Mouse (Mus musculus): ENCODE data around the gene Epn2. TPM values are rescaled to one million over a fixed set of nuclear protein-coding genes. Genes with fewer than 3 reads are reported as not detected.

The Epn2 gene
- total and polyA plus RNA-seq, 2 experiments from 2014 or later, result 68.9 to 77.3 TPM

DNA sequence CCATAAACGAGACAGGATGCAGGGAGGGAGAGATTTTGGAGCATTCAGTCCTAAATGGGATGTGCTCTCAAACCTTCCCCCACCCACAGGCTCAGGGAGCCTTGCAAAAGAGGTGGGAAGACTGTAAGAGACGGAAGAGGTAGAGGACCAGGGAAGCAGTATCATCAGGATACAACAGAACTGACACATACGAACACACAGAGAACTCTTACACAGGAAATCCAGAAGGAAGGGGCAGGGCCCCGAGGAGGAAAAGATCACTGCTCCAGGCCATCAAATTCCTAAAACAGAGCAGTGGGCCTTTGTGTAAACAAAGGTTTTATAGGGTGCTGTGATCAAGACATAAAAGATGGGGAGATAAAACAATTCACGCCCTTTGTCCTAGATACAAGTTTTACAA lies 34.9 kb upstream of the Epn2 start:
- Histone ChIP-seq H3K4me1 (ENCODE audit: insufficient read depth) (peaks cover 3% of the 10 kb centered on the region; the same call in 1 of the 2 replicates), H3K27me3 (ENCODE audit: insufficient read depth, low read length) (no peaks in the 10 kb centered on the region), H3K9ac (no peak overlapping the region), H3K27ac (ENCODE audit: low read depth, low read length) (no peak overlapping the region), H3K36me3 (ENCODE audit: insufficient read depth) (no peaks in the 10 kb centered on the region), H3K4me2 (ENCODE audit: low read depth) (no peak overlapping the region), H3K4me3 (ENCODE audit: low read depth, low read length) (no peak overlapping the region), H3K9me3 (ENCODE audit: low read length) (no peaks in the 10 kb centered on the region)
- TF ChIP-seq CTCF (IDR thresholded peaks at IDR 0.05; ENCODE audit: low read depth), result no peak
- ATAC-seq, result no peak
- WGBS, result 77% methylated on average over 5 of the region's 5 CpGs
- DNase-seq, result no peak

DNA sequence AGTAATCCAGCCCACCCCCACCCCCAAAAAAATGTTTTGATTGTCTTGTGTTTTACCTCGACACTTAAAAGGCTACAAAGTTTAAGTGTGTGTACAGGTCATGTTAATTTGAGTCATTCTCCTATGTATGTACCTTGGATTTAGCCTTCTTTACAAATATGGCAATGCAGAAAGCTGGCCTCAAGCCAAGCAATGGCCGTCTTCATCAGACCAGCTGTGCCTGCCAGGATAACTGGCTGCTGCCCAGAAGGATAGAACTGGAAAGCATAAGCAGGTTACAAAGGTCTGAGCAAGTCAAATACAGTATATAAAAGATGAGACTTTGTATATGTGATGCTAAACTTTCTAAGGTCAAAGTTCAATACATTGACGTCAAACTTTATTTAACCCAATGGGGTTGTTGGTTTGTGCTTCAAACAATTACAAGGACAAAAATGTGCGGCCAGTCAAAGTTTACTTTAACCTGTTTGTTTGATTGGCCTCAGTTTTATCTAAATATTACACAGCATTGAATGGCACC lies 32.7 kb upstream of the Epn2 start:
- no peak overlapping the region for H3K9ac ChIP-seq
- H3K27ac ChIP-seq (ENCODE audit: low read depth, low read length), result no peak overlapping the region
- H3K9me3 ChIP-seq (ENCODE audit: low read length), result no peaks in the 10 kb centered on the region
- peaks cover 3% of the 10 kb centered on the region; the same call in 1 of the 2 replicates for H3K4me1 ChIP-seq (ENCODE audit: insufficient read depth)
- DNase-seq, result no peak
- no peak for ATAC-seq
- no peaks in the 10 kb centered on the region for H3K36me3 ChIP-seq (ENCODE audit: insufficient read depth)
- no peak overlapping the region for H3K4me3 ChIP-seq (ENCODE audit: low read depth, low read length)
- WGBS, result 75% methylated on average over 4 of the region's 4 CpGs
- TF ChIP-seq CTCF (IDR thresholded peaks at IDR 0.05; ENCODE audit: low read depth), result no peak
- H3K4me2 ChIP-seq (ENCODE audit: low read depth), result no peak overlapping the region
- H3K27me3 ChIP-seq (ENCODE audit: insufficient read depth, low read length), result no peaks in the 10 kb centered on the region

GRCm38 (mm10) chr11:61611197-61611596 lies 31.7 kb upstream of the Epn2 start:
- WGBS, result 86% methylated on average over 3 of the region's 3 CpGs
- peaks cover 3% of the 10 kb centered on the region; the same call in 1 of the 2 replicates for H3K4me1 ChIP-seq (ENCODE audit: insufficient read depth)
- DNase-seq, result no peak
- no peaks in the 10 kb centered on the region for H3K36me3 ChIP-seq (ENCODE audit: insufficient read depth)
- no peaks in the 10 kb centered on the region for H3K27me3 ChIP-seq (ENCODE audit: insufficient read depth, low read length)
- no peak overlapping the region for H3K4me3 ChIP-seq (ENCODE audit: low read depth, low read length)
- no peaks in the 10 kb centered on the region for H3K9me3 ChIP-seq (ENCODE audit: low read length)
- H3K27ac ChIP-seq (ENCODE audit: low read depth, low read length), result no peak overlapping the region
- H3K9ac ChIP-seq, result no peak overlapping the region
- H3K4me2 ChIP-seq (ENCODE audit: low read depth), result no peak overlapping the region
- no peak for TF ChIP-seq CTCF (IDR thresholded peaks at IDR 0.05; ENCODE audit: low read depth)
- no peak for ATAC-seq

DNA sequence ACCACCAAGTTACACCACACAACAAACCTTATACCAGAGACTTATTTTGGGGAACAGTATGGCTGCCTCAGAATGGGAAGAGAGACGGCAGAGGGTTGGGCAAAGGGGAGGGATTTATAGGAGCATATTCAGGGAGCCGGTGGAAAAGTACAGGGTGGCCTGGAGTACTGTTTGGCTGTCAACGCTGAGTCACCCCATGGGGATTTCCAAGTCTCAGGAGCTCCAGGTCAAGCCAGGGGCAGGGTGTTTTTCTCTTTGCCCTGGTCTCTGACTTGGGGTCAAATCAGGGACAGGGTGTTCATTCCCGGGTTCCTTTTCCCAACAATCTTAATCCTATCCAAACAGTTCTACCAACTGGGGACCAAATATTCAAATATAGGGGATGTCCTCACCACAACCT lies 28.6 kb upstream of the Epn2 start:
- H3K4me3 ChIP-seq (ENCODE audit: low read depth, low read length), result no peak overlapping the region
- DNase-seq (no peak), ATAC-seq (no peak)
- H3K27me3 ChIP-seq (ENCODE audit: insufficient read depth, low read length), result no peaks in the 10 kb centered on the region
- H3K4me2 ChIP-seq (ENCODE audit: low read depth), result no peak overlapping the region
- no peaks in the 10 kb centered on the region for H3K9me3 ChIP-seq (ENCODE audit: low read length)
- no peak overlapping the region for H3K9ac ChIP-seq
- H3K27ac ChIP-seq (ENCODE audit: low read depth, low read length), result no peak overlapping the region
- no peak for TF ChIP-seq CTCF (IDR thresholded peaks at IDR 0.05; ENCODE audit: low read depth)
- H3K4me1 ChIP-seq (ENCODE audit: insufficient read depth), result no peaks in the 10 kb centered on the region
- no peaks in the 10 kb centered on the region for H3K36me3 ChIP-seq (ENCODE audit: insufficient read depth)
- WGBS, result 90% methylated on average over 4 of the region's 4 CpGs

DNA sequence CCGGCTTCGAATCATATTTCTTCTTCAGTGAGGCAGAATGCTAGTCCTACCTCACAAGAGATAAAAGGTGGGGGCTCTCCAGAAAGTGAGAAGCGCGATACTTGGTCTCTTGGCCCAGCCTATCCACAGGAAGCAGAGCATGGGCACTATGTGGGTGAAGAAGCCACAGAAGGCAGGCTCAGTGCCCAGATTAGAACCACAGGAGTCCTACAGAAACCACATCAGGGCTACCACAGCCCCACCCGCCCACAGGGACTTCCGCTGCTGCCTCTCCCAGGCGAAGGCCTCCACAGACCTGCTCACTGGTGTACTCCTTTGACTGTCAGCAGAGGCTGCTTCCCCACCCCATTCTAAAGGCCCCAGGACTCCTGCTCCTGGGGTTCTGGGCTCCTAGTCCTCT lies 23.2 kb upstream of the Epn2 start:
- DNase-seq, result no peak
- ATAC-seq, result no peak
- Histone ChIP-seq H3K9me3 (ENCODE audit: low read length) (no peaks in the 10 kb centered on the region), H3K4me3 (ENCODE audit: low read depth, low read length) (no peak overlapping the region), H3K4me1 (ENCODE audit: insufficient read depth) (no peaks in the 10 kb centered on the region), H3K27me3 (ENCODE audit: insufficient read depth, low read length) (no peaks in the 10 kb centered on the region), H3K27ac (ENCODE audit: low read depth, low read length) (no peak overlapping the region), H3K9ac (no peak overlapping the region), H3K4me2 (ENCODE audit: low read depth) (no peak overlapping the region), H3K36me3 (ENCODE audit: insufficient read depth) (no peaks in the 10 kb centered on the region)
- no peak for TF ChIP-seq CTCF (IDR thresholded peaks at IDR 0.05; ENCODE audit: low read depth)
- 97% methylated on average over 7 of the region's 7 CpGs for WGBS

GRCm38 (mm10) chr11:61601465-61601864 lies 22.0 kb upstream of the Epn2 start:
- Histone ChIP-seq H3K9me3 (ENCODE audit: low read length) (no peaks in the 10 kb centered on the region), H3K36me3 (ENCODE audit: insufficient read depth) (no peaks in the 10 kb centered on the region), H3K4me1 (ENCODE audit: insufficient read depth) (no peaks in the 10 kb centered on the region), H3K27me3 (ENCODE audit: insufficient read depth, low read length) (no peaks in the 10 kb centered on the region), H3K27ac (ENCODE audit: low read depth, low read length) (no peak overlapping the region), H3K4me3 (ENCODE audit: low read depth, low read length) (no peak overlapping the region), H3K4me2 (ENCODE audit: low read depth) (no peak overlapping the region), H3K9ac (no peak overlapping the region)
- 46% methylated on average over 3 of the region's 3 CpGs for WGBS
- no peak for ATAC-seq
- no peak for DNase-seq
- no peak for TF ChIP-seq CTCF (IDR thresholded peaks at IDR 0.05; ENCODE audit: low read depth)

- TF ChIP-seq CTCF (IDR thresholded peaks at IDR 0.05; ENCODE audit: low read depth), result no peak
- Histone ChIP-seq H3K36me3 (ENCODE audit: insufficient read depth) (no peaks in the 10 kb centered on the region), H3K4me3 (ENCODE audit: low read depth, low read length) (no peak overlapping the region), H3K9me3 (ENCODE audit: low read length) (no peaks in the 10 kb centered on the region), H3K27ac (ENCODE audit: low read depth, low read length) (no peak overlapping the region), H3K27me3 (ENCODE audit: insufficient read depth, low read length) (no peaks in the 10 kb centered on the region), H3K4me1 (ENCODE audit: insufficient read depth) (no peaks in the 10 kb centered on the region), H3K9ac (no peak overlapping the region), H3K4me2 (ENCODE audit: low read depth) (no peak overlapping the region)
- 57% methylated on average over 6 of the region's 6 CpGs for whole genome bisulfite sequencing
- ATAC-seq (no peak), DNase-seq (no peak)
Observed at GRCm38 (mm10) chr11:61598367-61598766, 18.9 kb upstream of the Epn2 start.
